ENCODE assay signal across 8 mouse cellular contexts in genomic region chr11:68901351-68902046, GRCm38 (mm10). TPM values are rescaled to one million over a fixed set of nuclear protein-coding genes. Genes with fewer than 3 reads are reported as not detected.
DNase-seq lines count a peak whose midpoint lies in the region; ATAC-seq and TF ChIP-seq lines count a peak whose summit lies in the region.

TSS of gene Rpl26 (plus strand) at chr11:68901583.

- under 1% methylated on average over 52 of the region's 52 CpGs for WGBS in hindbrain, postnatal 0 days

- TF ChIP-seq CTCF in gastrocnemius, adult 2 months (IDR thresholded peaks at IDR 0.05), result no peak; the same call in 1 of the 2 replicates
- peak; percentile 99 for TF ChIP-seq CTCF in hindbrain, postnatal 0 days (IDR thresholded peaks at IDR 0.05; ENCODE audit: low read depth)
- TF ChIP-seq CTCF in left cerebral cortex, adult 2 months (IDR thresholded peaks at IDR 0.05), result no peak; the same call in none of the 2 replicates

- peak within 1 kb of the TSS; percentile 61 for H3K4me2 ChIP-seq in hindbrain, postnatal 0 days (ENCODE audit: low read depth, low read length)

- no peaks in the 10 kb centered on the region for H3K4me1 ChIP-seq in hindbrain, postnatal 0 days (ENCODE audit: insufficient read depth, low read length)

- H3K27ac ChIP-seq in gastrocnemius, adult 2 months, result peak within 1 kb of the TSS; percentile 93
- H3K27ac ChIP-seq in hindbrain, postnatal 0 days, result peak within 1 kb of the TSS; percentile 93
- peak within 1 kb of the TSS; percentile 92 for H3K27ac ChIP-seq in left cerebral cortex, adult 2 months

- peak; percentile 99 for DNase-seq in ZHBTc4 (ENCODE audit: low read depth, low spot score)
- peak; percentile 98 for DNase-seq in gastrocnemius, adult 2 months
- peak; percentile 98 for DNase-seq in hindbrain, postnatal 0 days (ENCODE audit: low spot score)
- peak; percentile 98 to 99 for DNase-seq in left cerebral cortex, adult 2 months (ENCODE audit: extremely low spot score in 1 of 2, low spot score in 2 of 2)
- DNase-seq in right cerebral cortex, adult 2 months (ENCODE audit: low spot score in 2 of 2), result peak; percentile 100
- peak; percentile 99 for DNase-seq in urinary bladder, postnatal 14 days (ENCODE audit: low spot score)

- H3K9ac ChIP-seq in hindbrain, postnatal 0 days (replicated peaks; ENCODE audit: low read length), result peak within 1 kb of the TSS; percentile 94

- no peaks in the 10 kb centered on the region for H3K9me3 ChIP-seq in hindbrain, postnatal 0 days (ENCODE audit: low read length)

- intact Hi-C loops in gastrocnemius, adult 2 months (cut with DNase I), result loop anchor here (5.0 kb wide), 1 partner anchor 136 kb away; no protein-coding TSS in a partner anchor
- intact Hi-C loops in left cerebral cortex, adult 2 months (cut with DNase I), result loop anchor here (5.0 kb wide), 1 partner anchor 66 kb away; the partner anchor contains the start of gene Slc25a35

- peaks cover 29% of the 10 kb centered on the region; the same call in 1 of the 2 replicates for H3K36me3 ChIP-seq in hindbrain, postnatal 0 days (ENCODE audit: insufficient read depth, low read length)

- H3K27me3 ChIP-seq in hindbrain, postnatal 0 days (ENCODE audit: insufficient read depth, low read length), result no peaks in the 10 kb centered on the region

- peak within 1 kb of the TSS; percentile 80 for H3K4me3 ChIP-seq in gastrocnemius, adult 2 months
- H3K4me3 ChIP-seq in hindbrain, postnatal 0 days (ENCODE audit: low read length), result peak within 1 kb of the TSS; percentile 86
- H3K4me3 ChIP-seq in left cerebral cortex, adult 2 months, result peak within 1 kb of the TSS; percentile 80

- peak; percentile 90 for ATAC-seq in common myeloid progenitor, adult 5-6 weeks (replicated peaks; ENCODE audit: low read depth, poor library complexity, severe bottlenecking)
- ATAC-seq in hindbrain, postnatal 0 days, result peak; percentile 92
- peak; percentile 95 for ATAC-seq in megakaryocyte, adult 5-6 weeks (ENCODE audit: poor library complexity, severe bottlenecking)

RNA-seq across cellular contexts. Expression of gene Rpl26, which starts in this region (rescaled TPM):
- total RNA-seq in common myeloid progenitor, adult 5-6 weeks (2017), result 5,501 and 6,055 TPM in 2 replicates
- total RNA-seq in gastrocnemius, adult 2 months (2021), result 100 to 1,000 TPM; 606 to 729 TPM
- 1,103 and 1,196 TPM in 2 replicates for total RNA-seq in hindbrain, postnatal 0 days (2014; rRNA removed)
- 608 and 621 TPM in 2 replicates for polyA plus RNA-seq in hindbrain, postnatal 0 days (2015; fragmentation: Nextera tagmentation; extraction: Ambion mirVana)
- 100 to 1,000 TPM; 727 to 749 TPM for total RNA-seq in left cerebral cortex, adult 2 months (2021)
- total RNA-seq in megakaryocyte, adult 5-6 weeks (2015), result 2,468 and 2,587 TPM in 2 replicates
- total RNA-seq in megakaryocyte, adult 5-6 weeks (2017), result 3,510 and 4,069 TPM in 2 replicates

Comparison
In these comparisons a context has a peak if more than half of its experiments do, and no peak if none do; other contexts are left out.
1. Peak in every context shown above with its lines: DNase-seq, ATAC-seq, H3K4me3 ChIP-seq and H3K27ac ChIP-seq.